Mouse (Mus musculus) gastrocnemius, postnatal 25 days (tissue): ENCODE results near the gene Gm49383. TPM values are rescaled to one million over a fixed set of nuclear protein-coding genes. Genes with fewer than 3 reads are reported as not detected.

Experiments
- DNase-seq: peaks from one replicate; pipeline ENCODE4 v3.0.0; 2022
- long read RNA-seq, 2 experiments: library from polyadenylated mRNA; stranded (forward); transcript quantifications; one replicate each; pipeline ENCODE4 v2.0.0; 2021
- total RNA-seq, 2 experiments: library from RNA; stranded (reverse); gene quantifications; 1 replicate in 1 of 2; 2 replicates in 1 of 2; pipeline ENCODE4 v1.2.3; 2021

Gm49383 gene
- total RNA-seq = 1 to 10 TPM; 1.7 to 1.8 TPM
- long read RNA-seq, experiment 1 = 0 reads
- long read RNA-seq, experiment 2 = 0 reads

DNA sequence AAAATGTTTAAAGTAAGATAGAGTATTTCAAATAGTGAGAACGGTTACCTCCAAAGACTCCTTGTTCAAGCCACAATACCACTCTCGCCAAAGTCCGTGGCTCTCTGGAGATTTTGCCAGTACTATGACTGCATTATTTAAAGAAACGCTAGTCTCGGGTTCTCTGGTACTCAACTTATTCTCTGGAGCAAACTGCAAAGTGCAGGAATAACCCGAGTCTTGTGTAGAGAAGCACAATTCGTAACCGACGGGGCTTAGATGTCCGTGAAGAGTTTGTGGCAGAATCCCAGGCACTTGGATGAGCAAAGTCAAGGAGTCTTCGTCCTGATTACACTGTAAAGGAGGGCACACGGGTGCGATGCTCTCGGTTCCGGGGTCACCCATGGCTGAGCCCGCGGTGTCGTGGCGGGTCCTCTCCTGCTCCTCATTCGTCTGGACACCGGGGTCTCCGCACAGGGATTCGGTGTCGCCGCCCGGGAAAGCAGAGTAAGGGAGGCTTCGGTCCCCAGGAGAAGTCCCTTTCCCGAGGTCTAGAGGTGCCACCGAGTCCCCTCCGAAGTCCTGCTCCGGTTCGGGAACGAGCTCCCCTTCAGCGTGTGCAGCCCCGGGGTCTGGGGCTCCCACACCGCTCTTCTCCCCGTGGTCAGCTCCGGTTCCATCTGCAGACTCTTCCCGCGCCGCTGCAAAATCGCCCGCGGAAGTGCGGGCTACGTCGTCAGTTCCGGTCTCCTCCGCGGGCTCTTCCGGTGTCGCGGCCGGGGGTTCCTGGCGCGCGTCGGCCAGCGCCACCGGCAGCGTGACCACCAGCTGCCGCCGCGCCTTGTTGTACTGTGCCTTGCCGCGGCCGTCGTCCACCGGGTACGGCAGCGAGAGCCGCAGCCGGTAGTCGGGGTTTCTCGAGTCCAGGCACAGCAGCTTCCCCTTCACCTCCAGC is at the start of gene Gm49383:
TSS of gene Gm49383 (minus strand) at position 661 of the 934 bp plus-strand sequence.
- peak; percentile 50 for DNase-seq

- peak; percentile 75 for DNase-seq
Observed at GRCm38 (mm10) chr12:69241771-69242431, 45.0 kb upstream of the Gm49383 start.

DNA sequence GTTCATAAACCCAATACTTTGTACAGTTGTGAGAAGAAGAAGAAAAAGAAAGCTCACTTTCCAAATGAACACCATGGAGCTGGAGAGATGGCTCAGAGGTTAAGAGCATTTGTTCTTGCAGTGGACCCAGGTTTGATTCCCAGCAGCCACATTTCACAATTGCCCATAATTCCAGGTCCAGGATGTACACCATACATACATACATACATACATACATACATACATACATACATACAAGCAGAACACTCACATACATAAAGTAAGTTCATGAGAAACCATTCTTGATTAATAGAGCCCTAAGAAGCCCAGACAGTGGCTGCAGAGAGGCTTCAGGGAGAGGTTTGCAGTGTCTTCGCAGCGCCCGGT is 44.5 kb upstream of the Gm49383 start:
- DNase-seq = no peak

- no peak for DNase-seq
Observed at GRCm38 (mm10) chr12:69240876-69241275, 44.0 kb upstream of the Gm49383 start, which contains the start of gene Klhdc1. TSS of gene Klhdc1 (plus strand) at chr12:69241176.

GRCm38 (mm10) chr12:69238284-69238683 is 41.4 kb upstream of the Gm49383 start:
- no peak for DNase-seq

DNA sequence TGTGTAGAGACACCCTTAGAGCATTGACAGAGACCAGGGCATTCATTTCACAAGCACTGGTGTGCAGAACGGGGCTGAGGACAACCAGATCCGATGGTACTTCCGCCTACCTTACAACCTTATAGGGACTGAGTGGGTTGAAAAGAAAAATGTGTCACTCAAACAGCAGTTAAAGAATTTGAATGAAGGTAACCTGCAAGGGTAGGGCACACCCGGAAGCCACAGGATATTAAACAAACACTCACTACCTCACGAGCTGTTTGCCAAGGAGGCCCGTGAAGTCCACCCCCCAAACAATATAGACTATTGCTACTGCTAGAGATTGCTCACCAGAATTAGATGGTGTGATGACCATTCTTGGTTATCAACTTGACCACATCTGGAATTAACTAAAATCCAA is 38.9 kb upstream of the Gm49383 start:
- DNase-seq = no peak

DNA sequence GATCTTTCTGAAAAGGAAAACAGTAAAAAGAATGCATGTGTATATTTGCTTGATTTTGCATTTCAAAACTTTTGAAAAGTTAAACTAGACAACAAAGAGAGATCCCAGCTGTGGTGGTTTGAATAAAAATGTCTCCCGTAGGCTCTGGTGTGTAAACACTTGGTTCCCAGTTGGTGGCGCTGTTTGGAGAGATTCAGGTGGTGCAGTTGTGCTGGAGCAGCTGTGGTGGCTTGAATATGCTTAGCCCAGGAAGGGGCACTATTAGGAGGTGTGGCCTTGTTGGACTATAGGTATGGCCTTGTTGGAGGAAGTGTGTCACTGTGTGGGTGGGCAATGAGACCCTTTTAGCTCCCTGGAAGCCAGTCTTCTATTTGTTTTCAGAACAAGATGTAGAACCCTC is 32.3 kb upstream of the Gm49383 start:
- no peak for DNase-seq

- DNase-seq = peak; percentile 88
Observed at GRCm38 (mm10) chr12:69227776-69228466, 31.0 kb upstream of the Gm49383 start, which contains the start of gene Pole2. TSS of gene Pole2 (minus strand) at chr12:69228195.

GRCm38 (mm10) chr12:69220613-69221277 is 23.8 kb upstream of the Gm49383 start:
- no peak for DNase-seq

GRCm38 (mm10) chr12:69216587-69216986 is 19.7 kb upstream of the Gm49383 start:
- no peak for DNase-seq

- DNase-seq = peak; percentile 54
Observed at GRCm38 (mm10) chr12:69215000-69215785, 18.3 kb upstream of the Gm49383 start.

- DNase-seq = no peak
Observed at GRCm38 (mm10) chr12:69214393-69214792, 17.5 kb upstream of the Gm49383 start.

DNA sequence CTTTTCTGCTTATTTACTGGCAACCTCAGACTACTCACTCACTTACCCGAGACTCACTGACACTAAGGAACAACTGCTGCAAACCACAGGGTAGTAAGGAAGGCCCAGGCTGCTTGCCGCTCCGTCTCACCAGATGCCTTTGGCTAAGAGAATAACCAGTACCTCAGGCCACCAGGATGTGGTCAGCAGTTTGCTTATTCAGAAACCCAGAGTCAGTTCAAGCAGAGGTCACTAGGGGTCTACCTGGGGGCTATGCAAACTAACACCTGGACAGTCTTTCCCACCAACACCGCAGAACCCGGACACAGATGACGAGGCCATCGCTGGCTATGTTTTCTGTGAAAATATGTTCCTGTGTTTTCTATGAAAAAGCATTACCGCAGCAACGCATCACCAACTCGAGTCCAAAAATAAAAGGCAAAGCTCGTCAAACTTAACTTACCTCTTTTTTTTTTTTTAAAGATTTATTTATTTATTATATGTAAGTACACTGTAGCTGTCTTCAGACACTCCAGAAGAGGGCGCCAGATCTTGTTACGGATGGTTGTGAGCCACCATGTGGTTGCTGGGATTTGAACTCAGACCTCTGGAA is 16.4 kb upstream of the Gm49383 start:
- no peak for DNase-seq

DNA sequence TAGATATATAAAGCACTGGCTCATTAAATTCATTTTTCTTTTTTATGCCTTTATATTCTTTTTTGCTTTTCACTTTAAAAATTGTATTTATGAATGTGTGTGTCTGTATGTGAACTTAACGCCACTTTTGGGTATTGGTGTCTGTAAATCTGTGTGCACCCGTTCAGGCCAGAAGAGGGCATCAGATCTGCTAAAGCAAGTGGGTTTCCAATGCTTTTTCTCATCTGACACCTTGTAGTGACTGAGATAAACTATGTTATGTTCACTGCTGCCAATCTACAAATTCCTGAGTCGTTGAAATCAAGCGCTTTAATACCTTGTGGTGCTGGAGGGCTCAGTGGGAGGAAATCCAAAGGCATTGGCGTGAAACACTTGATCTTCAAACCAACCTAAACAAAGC is 14.2 kb upstream of the Gm49383 start:
- DNase-seq = no peak

DNA sequence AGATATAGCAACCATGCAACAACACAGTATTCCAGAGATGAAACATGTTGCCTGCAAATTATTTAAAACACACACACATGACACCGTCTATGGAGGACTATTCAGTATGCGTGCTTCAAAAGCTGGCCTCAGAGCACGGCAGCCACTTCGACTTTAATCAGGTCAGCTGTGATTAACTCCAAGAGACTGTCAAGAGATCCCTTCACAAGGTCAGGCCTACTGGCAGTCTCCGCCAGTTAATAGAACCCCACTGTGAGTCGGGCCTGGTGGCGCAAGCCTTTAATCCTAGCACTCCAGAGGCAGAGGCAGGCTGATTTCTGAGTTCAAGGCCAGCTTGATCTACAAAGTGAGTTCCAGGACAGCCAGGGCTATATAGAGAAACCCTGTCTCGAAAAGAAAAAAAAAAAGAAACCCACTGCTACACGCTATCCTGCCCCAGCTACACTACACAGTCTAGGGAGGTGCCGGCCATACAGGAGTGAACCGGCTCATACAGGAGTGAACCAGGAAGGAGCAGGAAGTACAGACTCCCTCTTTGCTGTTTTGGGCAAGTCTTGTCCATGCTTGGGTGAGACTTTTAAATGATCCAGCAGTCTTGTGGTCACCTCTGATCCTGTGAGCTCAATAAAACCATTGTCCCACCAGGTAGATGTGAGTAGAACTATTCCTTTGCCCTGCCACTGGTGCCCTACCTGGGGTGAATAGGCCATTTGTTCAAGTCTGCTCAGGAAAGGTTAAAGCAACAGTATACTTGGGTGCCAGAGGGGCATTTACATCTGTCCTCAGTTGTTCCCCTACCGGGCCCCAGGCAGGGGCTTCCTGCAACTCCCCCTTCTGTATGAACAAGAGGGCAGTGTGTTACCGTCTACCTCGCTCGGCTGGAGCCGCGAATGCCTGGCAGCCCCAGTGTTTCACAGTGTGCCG is 13.4 kb upstream of the Gm49383 start:
- DNase-seq = no peak

- DNase-seq = no peak
Observed at GRCm38 (mm10) chr12:69208520-69208919, 11.6 kb upstream of the Gm49383 start.

DNA sequence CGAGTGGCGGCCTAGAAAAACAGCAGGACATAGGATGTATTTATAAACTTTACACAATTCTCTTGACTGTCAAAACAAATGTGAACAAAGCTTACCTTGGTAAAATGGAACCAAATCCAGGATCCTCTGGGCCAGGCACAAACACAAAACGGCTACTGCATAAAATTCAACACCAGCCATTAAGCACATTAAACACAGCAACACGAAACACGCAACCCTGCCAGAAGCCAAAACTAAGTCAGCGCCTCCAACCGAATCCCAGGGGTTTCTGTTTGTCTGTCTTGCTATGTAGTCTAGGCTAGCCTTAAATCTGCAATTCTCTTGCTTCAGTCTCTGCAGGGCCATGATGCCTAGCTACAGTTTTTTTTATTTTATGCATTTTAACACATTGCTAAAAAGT is 11.0 kb upstream of the Gm49383 start:
- DNase-seq = no peak

DNA sequence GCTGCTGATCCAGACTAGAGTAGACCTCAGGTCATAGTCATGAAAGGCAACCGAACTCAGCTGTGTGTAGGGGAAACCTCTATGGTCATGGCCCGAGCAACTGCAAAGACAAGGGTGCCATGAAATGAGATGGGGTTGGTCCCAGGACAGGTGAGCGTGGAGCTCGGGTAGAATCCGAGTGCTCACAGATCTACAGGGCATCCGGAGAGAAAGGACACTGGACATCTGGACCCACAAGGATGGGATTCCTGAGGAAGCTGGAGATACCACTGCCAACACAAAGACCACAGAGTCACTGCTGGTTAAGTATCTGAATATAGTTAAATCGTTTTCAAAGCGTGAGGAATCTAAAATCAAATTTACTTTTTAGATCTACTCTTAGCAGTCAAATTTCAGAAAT is 10.5 kb upstream of the Gm49383 start:
- no peak for DNase-seq

- DNase-seq = no peak
Observed at GRCm38 (mm10) chr12:69204052-69204833, 7.3 kb upstream of the Gm49383 start, which contains the start of gene Gm49384. TSS of gene Gm49384 (minus strand) at chr12:69204267.
